Mouse (Mus musculus): ENCODE measurements around the gene Tstd2.

- TF ChIP-seq EP300 (optimal IDR thresholded peaks at IDR 0.05) (no peak), CTCF (IDR thresholded peaks at IDR 0.05; ENCODE audit: low read depth) (no peak)
Measured at GRCm38 (mm10) chr4:46097591-46097990, 40.9 kb downstream of the Tstd2 start.
